Mouse (Mus musculus) ovary, postnatal 14 days (tissue): ENCODE measurements around the gene Ttc9c.
A peak's percentile ranks its signal among the peaks of the same experiment; 100 is the strongest.
"Not testable (repeated sequence)": the region's sequence is repeated elsewhere in the genome, so short reads cannot be mapped to it uniquely, and the experiment has no call there.

Experiments used
- DNase-seq: peaks from one replicate; pipeline ENCODE4 v3.0.0; 2022; ENCODE audit warnings: low spot score

Gene Ttc9c

GRCm38 (mm10) chr19:8818801-8819595, at the start of gene Ttc9c:
Gene Ttc9c, minus strand, starts transcription at chr19:8819333.
- peak; percentile 83 for DNase-seq

GRCm38 (mm10) chr19:8864265-8864664, 45.1 kb upstream of the Ttc9c start:
- DNase-seq: no peak

GRCm38 (mm10) chr19:8859018-8859417, 39.9 kb upstream of the Ttc9c start:
- DNase-seq: no peak

GRCm38 (mm10) chr19:8857689-8858088, 38.6 kb upstream of the Ttc9c start:
- no peak for DNase-seq

GRCm38 (mm10) chr19:8853117-8853516, 34.0 kb upstream of the Ttc9c start:
- DNase-seq: no peak

GRCm38 (mm10) chr19:8852236-8852928, 33.2 kb upstream of the Ttc9c start:
- no peak for DNase-seq

GRCm38 (mm10) chr19:8851639-8852038, 32.5 kb upstream of the Ttc9c start:
- no peak for DNase-seq

GRCm38 (mm10) chr19:8850402-8850901, 31.3 kb upstream of the Ttc9c start, which contains the start of gene Lrrn4cl:
Gene Lrrn4cl, plus strand, starts transcription at chr19:8850768.
- peak; percentile 39 for DNase-seq

GRCm38 (mm10) chr19:8848356-8848755, 29.2 kb upstream of the Ttc9c start:
- no peak for DNase-seq

GRCm38 (mm10) chr19:8844371-8845129, 25.4 kb upstream of the Ttc9c start:
- DNase-seq: peak; percentile 80

- DNase-seq: no peak
Observed at GRCm38 (mm10) chr19:8842961-8843360, 23.8 kb upstream of the Ttc9c start.

GRCm38 (mm10) chr19:8841012-8841411, 21.9 kb upstream of the Ttc9c start:
- no peak for DNase-seq

GRCm38 (mm10) chr19:8839908-8840791, 21.0 kb upstream of the Ttc9c start:
- DNase-seq: no peak

GRCm38 (mm10) chr19:8839103-8839907, 20.2 kb upstream of the Ttc9c start, which contains the start of gene Gng3:
Gene Gng3, minus strand, starts transcription at chr19:8839194.
- DNase-seq: no peak

- DNase-seq: peak; percentile 44
Observed at GRCm38 (mm10) chr19:8838041-8838730, 19.1 kb upstream of the Ttc9c start.

GRCm38 (mm10) chr19:8837251-8837791, 18.2 kb upstream of the Ttc9c start, which contains the start of gene Bscl2:
Gene Bscl2, plus strand, starts transcription at chr19:8837467.
- peak; percentile 66 for DNase-seq

GRCm38 (mm10) chr19:8836327-8836726, 17.2 kb upstream of the Ttc9c start:
- DNase-seq: not testable (repeated sequence)

GRCm38 (mm10) chr19:8832971-8833370, 13.8 kb upstream of the Ttc9c start:
- DNase-seq: no peak

GRCm38 (mm10) chr19:8831262-8831661, 12.1 kb upstream of the Ttc9c start:
- DNase-seq: no peak
